Mouse (Mus musculus) right cerebral cortex, adult 2 months (tissue): ENCODE results near the gene Fntb.
A peak's percentile ranks its signal among the peaks of the same experiment; 100 is the strongest.
"Not testable (repeated sequence)": the region's sequence is repeated elsewhere in the genome, so short reads cannot be mapped to it uniquely, and the experiment has no call there.

Experiments
- DNase-seq, 2 experiments: peaks; one replicate each; pipeline ENCODE4 v3.0.0; 2021 to 2022; ENCODE audit warnings: low spot score in 2 of 2

Fntb gene

DNA sequence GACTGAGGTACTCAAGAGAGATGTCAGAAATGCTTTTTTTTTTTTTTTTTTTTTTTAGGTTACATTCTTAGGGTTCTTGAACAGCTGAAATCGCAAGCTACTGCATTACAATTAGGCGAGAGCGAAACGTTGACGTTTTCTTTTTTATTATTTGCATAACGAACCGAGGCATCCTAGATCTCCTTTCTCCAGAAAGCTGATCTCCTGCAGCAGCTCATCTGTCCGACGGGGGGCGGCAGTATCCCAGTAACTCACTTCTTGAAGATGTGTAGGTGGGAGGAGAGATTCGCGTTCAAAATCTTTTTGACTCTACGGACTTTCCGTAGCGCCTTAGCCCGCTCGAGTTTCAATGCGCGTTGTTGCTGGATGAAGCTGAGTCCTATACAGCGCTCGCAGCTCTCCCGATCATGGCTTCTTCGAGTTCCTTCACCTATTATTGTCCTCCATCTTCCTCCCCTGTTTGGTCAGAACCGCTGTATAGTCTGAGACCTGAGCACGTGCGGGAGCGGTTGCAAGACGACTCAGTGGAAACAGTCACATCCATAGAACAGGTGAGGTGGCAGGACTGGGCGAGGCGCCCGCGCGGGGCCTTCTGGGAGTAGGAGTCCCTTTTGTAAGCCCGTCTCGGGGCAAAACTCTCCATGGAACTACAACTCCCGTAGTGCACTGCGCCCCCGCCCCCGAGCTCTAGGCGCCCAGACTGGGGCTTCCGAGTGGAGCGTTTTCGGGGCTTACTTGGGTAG lies 71.9 kb downstream of the Fntb start:
- peak; percentile 98 to 99 for DNase-seq

DNA sequence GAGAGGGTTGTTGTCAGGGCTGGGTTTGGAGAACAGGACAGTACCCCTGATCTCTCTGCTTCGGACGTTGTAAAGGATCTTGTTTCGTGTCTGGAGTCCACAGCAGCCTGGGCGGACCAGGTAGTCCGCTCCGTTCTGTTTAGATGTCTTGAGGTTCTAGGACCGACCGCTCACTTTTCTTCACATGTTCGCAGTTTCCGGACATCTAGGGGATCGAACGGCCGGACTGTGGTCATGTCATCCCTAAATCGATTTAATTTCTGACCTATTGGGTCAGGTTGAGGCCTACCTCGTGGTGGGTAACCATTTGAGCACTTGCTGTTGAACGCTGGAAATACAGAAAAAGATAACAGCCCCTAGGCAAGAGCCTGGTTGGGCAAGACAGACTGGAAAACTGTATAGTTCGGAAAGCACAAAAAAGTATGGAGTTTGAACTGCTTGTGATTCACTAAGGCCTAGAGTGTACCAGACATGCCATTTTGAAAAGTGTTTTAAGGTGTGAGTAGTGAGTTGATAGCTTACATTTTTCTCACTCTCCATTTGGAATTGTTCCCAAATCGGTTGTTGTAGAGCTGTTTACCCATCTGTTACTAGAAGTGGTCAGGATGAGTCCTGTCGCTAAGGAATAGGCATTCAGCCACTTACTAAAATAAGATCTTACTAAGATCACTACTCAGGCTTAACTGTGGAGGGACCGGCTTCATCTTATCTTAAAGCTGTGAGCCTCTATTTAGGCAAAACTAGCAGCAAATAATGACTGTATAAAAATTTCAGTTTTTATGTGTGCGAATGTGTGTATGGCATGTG lies 72.7 kb downstream of the Fntb start:
- DNase-seq, result no peak

DNA sequence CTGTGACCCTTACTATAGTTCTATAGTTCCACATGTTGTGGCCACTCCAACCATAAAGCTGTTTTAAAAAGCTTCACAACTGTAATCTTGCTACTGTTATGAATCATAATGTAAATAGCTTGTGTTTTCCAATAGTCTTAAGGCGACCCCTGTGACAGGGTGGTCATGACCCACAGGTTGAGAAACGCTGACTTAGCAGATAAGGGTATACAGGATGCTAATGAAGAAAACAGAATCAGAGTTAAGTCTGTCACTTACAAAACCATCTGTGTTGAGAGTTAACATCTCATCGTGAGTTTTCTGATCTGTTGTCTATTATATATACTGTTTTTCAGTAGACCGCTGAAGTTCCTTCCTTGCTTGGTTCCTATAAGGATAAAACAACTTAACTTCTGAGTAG lies 73.9 kb downstream of the Fntb start:
- DNase-seq, result no peak

DNA sequence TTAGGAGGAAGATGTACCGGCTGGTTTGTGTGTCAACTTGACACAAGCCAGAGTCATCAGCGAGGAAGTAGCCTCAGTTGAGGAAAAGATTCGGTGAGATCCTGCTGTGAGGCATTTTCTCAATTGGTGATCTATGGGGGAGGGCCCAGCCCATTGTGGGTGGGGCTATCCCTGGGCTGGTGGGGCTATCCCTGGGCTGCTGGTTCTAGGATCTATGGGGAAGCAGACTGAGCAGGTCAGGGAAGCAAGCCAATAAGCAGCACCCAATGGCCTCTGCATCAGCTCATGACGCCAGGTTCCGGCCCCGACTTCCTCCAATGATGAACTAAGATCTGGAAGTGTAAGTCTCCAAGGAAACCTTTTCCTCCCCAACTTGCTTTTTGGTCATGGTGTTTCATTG lies 74.7 kb downstream of the Fntb start:
- no peak for DNase-seq

DNA sequence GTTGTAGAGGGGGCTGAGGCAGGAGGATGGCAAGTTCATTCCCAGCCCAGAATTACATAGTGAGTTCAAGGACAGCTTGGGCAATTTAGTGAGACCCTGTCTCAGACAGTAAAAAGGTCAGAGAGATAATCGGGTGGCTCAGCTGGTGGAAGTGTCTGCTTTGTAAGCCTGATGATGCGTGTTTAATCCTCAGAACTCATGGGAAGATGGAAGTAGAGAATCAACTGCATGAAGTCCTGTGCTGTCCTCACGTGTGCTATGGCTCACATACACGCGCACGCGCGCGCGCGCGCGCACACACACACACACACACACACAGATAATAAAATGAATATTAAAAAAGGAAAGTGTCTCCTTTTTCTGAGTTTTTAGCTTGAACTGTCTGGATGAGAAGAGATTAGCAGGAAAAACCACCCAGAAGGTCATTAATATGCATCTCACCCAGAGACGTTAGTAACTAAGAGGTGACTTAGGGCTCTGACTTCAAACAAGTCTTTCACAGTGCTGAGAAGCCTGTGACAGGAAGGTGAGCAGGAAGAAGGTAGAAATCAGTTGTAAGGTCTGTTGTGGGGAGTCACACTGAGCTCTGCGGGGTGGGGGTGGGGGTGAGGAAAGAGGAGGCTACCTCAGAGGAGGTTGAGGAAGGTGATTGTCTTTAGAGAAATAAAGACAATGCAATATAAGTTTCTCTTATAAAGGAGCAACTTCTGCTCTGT lies 79.1 kb downstream of the Fntb start:
- no peak for DNase-seq

DNA sequence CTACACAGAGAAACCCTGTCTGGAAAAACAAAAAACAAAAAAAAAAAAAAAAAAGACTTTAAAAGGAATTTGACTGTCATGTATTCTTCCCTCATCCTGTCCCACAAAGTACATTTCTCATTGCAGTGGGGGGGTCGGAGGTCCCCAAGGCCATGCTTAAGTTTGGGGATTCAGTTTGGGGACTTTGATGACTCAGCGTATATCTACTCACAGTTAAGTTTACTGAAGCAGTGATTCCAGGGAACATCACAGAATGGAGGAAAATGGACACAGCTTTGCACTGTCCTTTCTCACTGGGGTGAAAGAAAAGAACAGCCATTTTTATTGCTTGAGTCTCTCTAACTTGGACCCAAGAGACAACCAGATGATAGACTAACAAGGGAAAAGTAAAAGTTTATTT lies 87.0 kb downstream of the Fntb start:
- no peak for DNase-seq

DNA sequence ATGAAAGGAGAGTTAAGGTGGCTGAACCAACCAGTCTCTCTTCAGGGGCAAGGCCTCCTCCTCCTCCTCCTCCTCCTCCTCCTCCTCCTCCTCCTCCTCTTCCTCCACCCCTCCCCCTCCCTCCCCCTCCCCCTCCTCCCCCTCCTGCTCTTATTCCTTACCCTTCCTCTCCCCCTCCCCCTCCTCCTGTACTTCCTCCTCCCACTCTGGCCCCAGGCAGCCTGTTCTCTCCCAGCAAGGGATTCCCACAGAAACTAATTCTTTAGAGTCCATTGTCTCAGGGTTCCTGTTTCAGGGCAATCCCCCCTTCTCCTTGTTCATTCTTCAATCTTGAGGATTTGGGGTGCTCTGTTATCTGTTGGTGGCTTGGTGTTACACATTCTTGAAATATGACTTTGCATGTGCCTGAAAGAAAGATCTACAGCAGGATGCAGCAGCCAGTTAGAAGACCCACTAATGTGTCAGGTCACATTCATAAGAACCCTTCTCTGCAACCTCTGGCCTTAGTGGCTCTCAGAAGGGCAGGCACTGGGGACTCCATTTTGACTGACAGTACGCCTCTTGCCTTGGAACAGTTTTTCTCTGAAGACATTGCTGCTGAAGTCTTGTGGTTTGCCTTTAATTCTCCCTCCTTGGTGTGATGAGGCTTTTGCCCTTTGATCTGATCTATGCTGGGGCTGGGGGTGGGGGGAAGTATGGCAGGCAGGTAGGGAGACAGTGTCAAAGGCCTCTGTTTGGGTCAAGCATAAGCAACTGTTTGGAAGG lies 88.2 kb downstream of the Fntb start:
- no peak for DNase-seq

DNA sequence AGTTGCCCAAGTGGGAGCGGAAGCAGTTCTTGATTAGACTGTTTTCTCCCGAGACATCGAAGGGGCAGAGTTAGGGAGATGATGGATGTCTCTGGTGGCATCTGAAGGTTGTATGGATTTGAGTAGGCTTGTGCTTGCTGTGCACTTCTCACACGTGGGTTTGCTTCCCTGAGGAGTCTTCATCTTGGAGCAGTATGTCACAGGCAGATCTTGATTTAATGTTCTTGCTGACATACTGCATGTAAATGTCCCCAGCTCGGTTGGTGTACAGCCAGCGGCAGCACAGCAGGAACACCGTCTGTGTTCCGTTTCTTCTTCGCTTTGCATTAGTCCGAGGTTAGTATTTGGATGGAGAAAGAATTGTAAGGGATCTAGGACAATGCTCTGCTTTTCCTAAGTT lies 91.7 kb downstream of the Fntb start:
- no peak for DNase-seq

DNA sequence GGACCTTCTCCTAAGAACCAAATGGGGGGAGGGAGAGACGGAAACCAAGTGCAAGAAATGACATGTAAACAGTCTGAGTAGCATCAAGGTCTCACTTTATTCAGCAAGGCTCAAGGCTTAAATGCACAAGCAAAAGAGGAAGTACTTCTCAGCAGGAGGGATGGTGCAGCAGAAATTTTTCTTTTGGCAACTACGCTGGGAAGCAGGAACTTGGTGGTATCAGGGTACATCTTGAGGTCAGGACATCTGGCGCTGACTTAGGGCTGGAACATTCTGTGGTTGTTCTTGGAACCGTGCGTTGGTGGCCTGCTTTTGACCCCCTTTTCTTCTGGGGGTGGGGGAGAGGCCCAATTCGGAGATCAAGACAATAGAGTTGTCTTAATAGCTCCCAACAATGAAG lies 93.4 kb downstream of the Fntb start:
- DNase-seq, result not testable (repeated sequence)

DNA sequence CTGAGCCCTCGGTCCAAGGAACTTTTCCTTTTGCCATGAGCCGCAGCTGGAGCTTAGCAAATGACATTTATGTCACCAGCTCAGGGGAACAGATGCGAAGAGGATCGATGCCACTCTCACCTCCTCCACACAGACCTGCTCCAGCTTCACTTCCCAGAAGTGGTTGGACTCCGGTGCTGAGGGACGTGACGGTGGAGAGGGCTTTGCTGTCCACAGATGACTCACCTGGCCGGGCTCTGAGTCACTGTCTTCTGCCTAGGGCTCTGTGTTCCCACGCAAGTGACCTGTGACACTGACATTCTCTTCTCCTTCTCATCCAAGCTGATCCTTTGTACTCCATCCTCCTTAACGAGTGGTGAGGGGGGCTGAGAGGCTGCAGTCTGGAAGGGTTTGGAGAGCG lies 98.3 kb downstream of the Fntb start:
- DNase-seq, result peak; percentile 50 to 51

DNA sequence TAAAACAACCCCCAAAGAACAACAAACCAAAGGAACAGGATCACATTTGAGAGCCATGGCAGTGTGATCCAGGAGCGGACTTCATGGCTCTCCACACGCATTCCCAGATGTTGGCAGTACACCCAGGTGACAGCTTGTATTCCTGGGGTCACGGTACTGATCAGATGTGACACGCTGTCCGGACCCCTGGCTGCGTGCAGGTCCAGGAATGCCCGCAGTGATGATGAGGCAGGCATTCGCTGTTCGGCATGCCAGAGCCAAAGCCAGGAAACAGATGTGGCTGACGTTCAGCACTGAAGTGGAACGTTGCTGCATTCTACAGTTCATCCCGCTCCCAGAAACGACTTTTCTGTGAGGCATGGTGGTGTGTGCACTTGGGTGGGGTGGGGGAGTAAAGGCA lies 99.9 kb downstream of the Fntb start:
- DNase-seq, result no peak

DNA sequence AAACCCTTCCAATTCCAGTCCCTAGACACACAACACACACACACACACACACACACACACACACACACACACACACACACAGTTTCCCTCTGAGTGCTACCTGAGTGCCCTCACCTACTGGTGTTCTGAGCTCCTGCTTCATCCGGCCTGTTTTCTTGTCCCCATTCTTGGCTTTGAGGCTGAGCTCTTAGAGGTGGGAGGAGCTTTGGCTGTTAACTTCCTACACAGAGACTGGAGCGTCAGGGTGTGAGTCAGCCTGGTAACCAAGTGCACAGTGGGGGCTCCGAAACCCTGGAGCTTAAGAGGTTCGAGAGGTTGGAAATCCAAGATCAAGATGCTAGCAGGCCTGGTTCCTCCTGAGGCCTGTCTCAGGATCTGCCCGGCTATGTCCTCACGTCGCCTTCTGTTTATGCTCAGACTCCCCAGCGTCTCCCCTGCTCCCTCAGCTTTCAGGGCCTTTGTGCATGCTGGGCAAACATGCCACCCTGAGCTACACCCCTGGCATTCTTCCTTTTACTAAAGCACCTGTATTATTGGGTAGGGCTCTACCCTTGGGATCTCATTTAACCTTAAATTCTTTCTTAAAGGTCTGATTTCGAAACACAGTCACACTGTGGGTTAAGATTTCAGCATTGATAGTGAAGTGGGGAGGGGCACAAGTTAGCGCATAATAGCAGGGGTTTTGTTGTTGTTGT lies 102.3 kb downstream of the Fntb start:
- peak; percentile 56 to 66 for DNase-seq

DNA sequence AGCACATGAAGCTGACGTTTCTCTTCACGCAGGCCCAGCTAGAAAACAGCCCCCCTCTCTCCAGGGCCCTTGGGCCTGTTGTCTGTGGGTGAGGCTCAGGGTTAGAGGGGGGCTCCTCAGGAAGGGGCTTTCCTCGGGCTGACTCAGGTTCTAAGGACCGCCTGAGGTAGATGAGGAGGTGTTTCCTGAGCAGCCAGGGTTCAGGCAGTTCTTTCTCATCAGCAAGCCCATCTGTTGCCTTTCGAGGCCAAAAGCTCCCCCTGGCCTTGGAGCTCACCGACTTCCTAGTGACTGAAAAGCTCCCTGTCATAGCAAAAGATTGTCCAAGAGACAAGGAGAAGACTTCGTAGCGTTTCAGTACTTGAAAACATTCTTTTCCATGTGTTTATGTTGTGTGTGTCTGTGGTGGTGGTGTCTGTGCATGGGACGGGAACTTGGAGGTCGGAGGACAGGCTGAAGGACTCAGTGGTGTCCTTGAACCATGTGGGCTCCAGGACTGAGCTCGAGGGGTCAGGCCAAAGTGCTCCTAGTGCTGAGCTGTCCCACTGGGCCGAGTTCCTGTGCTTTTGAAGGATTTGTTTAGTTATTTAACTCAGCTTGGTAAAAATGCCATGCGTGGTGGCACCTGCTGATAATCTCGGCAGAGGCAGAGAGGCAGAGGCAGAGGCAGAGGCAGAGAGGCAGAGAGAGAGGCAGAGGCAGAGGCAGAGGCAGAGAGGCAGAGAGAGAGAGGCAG lies 103.2 kb downstream of the Fntb start:
- no peak for DNase-seq

DNA sequence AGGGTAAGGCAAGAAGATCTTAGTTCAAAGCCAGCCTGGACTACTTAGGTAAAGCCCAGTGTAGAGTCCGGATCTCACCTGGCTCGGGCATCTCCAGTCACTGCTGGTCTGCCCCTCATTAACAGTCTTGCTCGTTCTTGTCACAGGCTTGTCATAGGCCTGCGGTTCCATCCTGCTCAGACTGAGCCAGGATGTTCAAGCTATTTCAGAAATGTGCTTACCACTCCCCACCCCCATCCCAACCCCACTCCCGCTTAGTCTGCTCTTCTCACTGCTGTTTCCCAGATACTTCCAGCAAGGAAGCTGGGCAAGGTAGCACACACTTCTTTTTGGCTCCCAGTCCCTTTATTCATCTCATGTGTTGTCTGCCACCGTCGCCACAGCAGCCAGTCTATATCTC lies 104.2 kb downstream of the Fntb start:
- DNase-seq, result no peak

DNA sequence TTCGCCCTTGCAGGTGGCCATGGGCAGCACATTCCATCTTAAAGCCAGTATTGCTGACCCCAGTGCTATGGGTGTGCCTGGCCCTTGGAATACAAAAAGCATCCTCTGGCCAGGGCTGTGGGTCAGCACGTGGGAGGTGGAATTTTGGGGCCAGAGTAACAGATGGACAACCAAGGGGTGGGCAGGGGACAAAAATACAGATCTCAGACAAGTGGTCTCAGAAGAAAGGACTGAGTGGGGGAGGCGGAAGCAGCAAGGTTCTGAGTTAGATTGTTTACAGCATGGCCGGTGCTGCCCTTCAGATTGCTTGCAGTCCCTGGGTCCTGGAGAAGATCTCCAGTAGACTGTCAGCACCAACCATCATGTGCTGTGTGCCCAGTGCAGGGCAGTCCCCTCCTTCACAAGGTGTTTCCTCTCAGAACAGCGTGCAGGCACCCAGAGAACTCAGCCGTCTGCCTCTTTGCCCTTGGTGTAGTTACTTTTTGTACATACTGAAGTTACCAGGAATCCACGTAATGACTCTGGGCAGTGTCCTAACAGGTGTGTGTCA lies 107.5 kb downstream of the Fntb start:
- DNase-seq, result no peak

DNA sequence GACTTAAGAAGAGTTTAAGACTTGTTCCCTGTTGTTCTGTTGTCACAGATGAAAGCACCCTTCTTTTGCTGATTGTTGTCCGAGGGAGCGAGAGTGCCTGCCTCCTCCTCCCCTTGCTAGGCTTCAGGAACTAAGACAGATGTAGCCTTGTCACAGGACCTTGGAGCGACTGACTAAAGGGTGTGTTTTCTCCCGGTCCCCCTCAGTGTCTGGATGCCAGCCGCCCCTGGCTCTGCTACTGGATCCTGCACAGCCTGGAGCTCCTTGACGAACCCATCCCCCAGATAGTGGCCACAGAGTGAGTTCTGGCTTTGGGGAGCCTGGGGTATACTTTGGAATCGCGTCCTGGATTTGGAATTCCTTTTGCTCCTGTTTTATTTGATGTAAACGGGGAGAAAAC lies 109.4 kb downstream of the Fntb start:
- no peak for DNase-seq

DNA sequence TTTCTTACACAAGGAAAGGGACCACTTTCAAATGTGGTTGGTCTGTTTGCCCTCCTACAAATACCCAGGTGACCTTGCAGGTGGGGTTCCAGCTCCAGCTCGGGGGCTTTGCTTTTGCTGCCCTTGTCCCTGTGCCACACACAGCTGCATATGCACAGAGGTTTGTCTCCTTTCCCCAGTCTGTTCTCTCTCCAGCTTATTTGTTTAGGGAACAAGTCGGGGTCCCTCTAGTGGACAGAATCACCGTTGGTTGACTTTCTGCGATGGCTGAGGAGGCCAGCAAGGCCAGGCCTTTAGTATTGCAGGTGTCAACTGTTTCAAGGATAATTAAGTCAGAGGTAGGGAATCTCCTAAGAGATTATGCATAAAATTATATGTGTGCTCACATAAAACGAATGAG lies 113.9 kb downstream of the Fntb start:
- DNase-seq, result peak; percentile 62 to 69

DNA sequence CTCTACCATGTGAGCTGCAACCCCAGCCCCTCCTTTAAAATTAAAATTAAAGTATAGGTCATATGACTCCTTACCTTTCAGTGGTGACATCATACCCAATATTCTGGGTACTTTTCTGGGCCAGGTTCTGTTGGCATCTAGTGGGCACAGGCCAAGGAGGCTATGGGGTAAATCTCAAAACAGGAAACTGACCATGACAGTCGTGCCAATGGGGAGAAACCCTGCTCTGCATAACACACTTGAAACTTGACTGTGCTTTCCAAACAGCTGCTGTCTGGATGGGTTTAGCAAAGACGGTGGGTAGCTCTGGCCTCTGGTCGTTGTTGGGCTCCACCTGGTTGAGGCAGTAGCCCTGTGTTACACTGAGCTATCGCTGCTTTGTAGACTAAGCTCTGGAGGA lies 114.7 kb downstream of the Fntb start:
- no peak for DNase-seq

DNA sequence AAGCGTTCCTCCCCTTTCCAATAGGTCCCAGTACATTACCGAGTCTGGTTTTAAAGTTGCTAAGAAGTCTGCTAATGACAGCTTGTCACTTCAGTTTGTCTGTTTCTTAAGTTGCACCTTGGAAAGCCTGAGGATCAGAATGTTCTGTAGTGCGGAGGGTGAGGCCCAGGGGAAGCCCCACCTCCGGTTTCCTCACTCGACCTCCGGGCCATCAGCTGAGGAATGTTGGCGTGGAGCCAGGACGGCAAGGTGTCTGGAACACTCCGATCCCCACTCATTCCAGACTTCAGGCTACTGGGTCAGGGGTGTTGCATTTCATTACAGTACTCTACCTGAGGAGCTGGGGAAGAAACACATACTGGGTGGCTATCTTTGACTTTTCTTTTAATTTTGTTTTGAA lies 118.4 kb downstream of the Fntb start:
- DNase-seq, result no peak

DNA sequence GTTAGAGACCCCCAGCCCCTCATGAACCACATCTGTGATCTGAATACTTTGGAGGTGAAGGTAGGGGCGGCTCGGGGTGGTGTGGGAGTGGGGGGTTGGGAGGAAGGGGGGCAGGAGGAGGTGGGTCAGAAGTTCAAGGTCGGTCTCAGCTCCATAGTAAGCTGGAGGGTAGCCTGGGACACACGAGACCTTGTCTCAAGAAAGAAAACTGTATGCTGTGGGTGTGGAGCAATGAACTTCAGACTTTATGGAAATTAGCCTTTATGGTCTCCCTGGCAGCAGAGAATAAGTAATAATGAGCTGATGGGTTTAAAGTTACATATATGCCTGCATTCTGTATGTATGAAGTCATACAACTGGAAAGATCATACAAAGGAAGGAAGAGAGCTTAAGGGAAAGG lies 119.7 kb downstream of the Fntb start:
- no peak for DNase-seq
